Mouse (Mus musculus): Measurements from ENCODE around the gene Myo9a.

DNA sequence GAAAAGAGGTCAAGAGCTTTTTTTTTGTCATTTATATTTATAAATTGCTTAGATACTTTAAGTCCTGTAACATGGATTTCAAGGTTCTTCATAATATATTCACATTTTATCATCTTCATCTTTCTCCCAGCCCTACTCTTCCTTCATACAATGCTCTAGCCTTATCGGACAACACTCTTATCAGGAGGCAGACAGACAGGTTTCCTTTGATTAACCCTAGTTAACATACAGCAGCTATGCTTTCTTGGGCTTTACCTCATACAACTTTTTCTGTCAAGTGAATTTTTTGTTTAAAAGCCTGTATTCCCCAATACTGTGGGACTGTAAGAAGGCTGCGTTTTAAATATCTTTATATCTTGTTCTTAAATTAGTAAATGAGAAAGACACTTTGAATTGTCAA, 2.3 kb upstream of the Myo9a start:
- TF ChIP-seq CTCF (conservative IDR thresholded peaks at IDR 0.05; ENCODE audit: low read length) (no peak), POU5F1 (IDR thresholded peaks at IDR 0.05; ENCODE audit: borderline replicate concordance, low read length) (no peak)

All from E14TG2a.4 (cell line).